Mouse (Mus musculus) inflammation-experienced regulatory T-cells, adult 6 months (primary cell): ENCODE results near the gene Aars. TPM values are rescaled to one million over a fixed set of nuclear protein-coding genes. Genes with fewer than 3 reads are reported as not detected.

Experiments used
- polyA plus RNA-seq, 3 experiments: library from polyadenylated mRNA; unstranded; fragments of 100-300 nt; shearing (Covaris generic); gene quantifications; one replicate each; pipeline ENCODE4 v1.2.1; 2017

The Aars gene
- polyA plus RNA-seq, 3 experiments from 2014 or later: 21.3 to 26.7 (median 25.5) TPM

Other genes starting within 250 kb of the Aars start
- gene Il34, start 227.2 kb upstream of the Aars start, polyA plus RNA-seq: not detected
- 10 to 100 TPM; 52.3 to 72.4 (median 53.1) TPM for gene Cog4, start 186.5 kb upstream of the Aars start, polyA plus RNA-seq
- 100 to 1,000 TPM in 1 of 3 experiments, 10 to 100 TPM in 2; 80.5 to 101 (median 90.8) TPM for gene Sf3b3, start 186.4 kb upstream of the Aars start, polyA plus RNA-seq
- 1 to 10 TPM; 1.4 to 2.4 (median 2.2) TPM for gene Fuk, start 130.7 kb upstream of the Aars start, polyA plus RNA-seq
- 10 to 100 TPM in 1 of 3 experiments, 1 to 10 TPM in 2; 8.7 to 10.2 (median 8.9) TPM for gene St3gal2, start 113.2 kb upstream of the Aars start, polyA plus RNA-seq
- gene Ddx19a, start 35.3 kb upstream of the Aars start, polyA plus RNA-seq: 10 to 100 TPM; 16.3 to 18.2 (median 17.2) TPM
- gene Ddx19b, start 1.4 kb upstream of the Aars start, polyA plus RNA-seq: 1 to 10 TPM; 6.1 to 7.4 (median 7.4) TPM
- not detected for gene Exosc6, start 23.2 kb downstream of the Aars start, polyA plus RNA-seq
- gene Clec18a, start 59.3 kb downstream of the Aars start, polyA plus RNA-seq: not detected
- gene Pdpr, start 61.5 kb downstream of the Aars start, polyA plus RNA-seq: 1 to 10 TPM; 7.0 to 9.7 (median 8.7) TPM
- gene Glg1, start 226.1 kb downstream of the Aars start, polyA plus RNA-seq: 10 to 100 TPM; 25.2 to 37.5 (median 28.5) TPM